Mouse (Mus musculus) liver, adult 2 months (tissue): ENCODE results near the gene Spats2l.

Experiments
- CTCF ChIP-seq: fragments of 200-500 bp; IDR thresholded peaks from 2 replicates; pipeline ENCODE4 v1.5.1; 2011; ENCODE audit warnings: low read depth, low read length, control low read depth
- POLR2A ChIP-seq: fragments of 200-500 bp; IDR thresholded peaks from 2 replicates; pipeline ENCODE4 v1.6.1; 2011; ENCODE audit warnings: low read length, control low read depth; ENCODE audit not compliant: insufficient read depth; ENCODE audit errors: extremely low read depth

DNA sequence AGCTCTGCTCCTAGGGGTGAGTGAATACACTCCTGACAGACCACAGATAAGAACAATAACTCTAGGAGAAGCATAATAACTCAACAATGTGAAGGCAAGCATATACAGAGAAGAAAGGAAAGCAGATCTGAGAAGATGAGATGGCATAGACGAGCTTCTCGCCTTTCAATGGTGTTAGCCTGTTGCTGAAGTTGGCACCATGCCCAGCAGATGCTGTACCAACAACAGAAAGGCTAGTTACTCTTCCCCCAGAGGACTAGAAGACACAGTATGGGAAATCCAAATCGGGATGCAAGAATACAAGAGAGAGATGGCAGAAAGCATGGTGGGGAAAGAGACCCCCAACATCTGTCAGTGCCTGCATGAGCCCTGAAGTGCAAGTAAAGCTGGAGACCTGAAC, 22.2 kb upstream of the Spats2l start:
- no peak for TF ChIP-seq POLR2A
- no peak for TF ChIP-seq CTCF
